Comparison of ENCODE assay signal across 20 mouse cellular contexts in the genomic region with DNA sequence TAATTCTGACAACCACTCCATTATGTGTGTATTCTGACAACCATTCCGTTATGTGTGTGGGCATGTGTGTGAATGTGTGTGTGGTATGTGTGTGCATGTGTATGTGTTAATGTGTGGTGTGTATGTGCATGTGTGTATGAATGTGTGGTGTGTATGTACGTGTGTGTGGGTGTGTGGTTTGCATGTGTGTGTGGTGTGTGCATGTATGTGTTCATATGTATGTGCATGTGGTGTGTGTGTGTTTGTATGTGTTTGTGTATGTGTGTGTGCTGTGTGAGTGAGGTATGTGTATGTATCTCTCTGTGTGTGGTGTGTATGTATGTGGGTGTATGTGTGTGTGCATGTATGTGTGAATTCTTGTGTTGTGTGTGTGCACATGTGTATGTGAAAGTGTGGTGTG. TPM values are rescaled to one million over a fixed set of nuclear protein-coding genes. Genes with fewer than 3 reads are reported as not detected.
A peak's percentile ranks its signal among the peaks of the same experiment; 100 is the strongest.
DNase-seq lines count a peak whose midpoint lies in the region; ATAC-seq lines count a peak whose summit lies in the region.
"Had no signal": no experiment of that assay in that cellular context is flagged by ENCODE, and none has a peak within 500 bp of the region (broad histone marks: within the 10 kb centered on the region; RNA-seq: fewer than 3 reads in every experiment).

No protein-coding gene starts in this region.

- H3K4me1 ChIP-seq in kidney, embryonic 14.5 days (ENCODE audit: control insufficient read depth, insufficient read depth, low read length): no peaks in the 10 kb centered on the region
- no peaks in the 10 kb centered on the region for H3K4me1 ChIP-seq in embryonic facial prominence, embryonic 13.5 days
- H3K4me1 ChIP-seq: forebrain, embryonic 12.5 days; heart, embryonic 12.5 days; hindbrain, embryonic 10.5 days; intestine, embryonic 15.5 days had no signal

- H3K9ac ChIP-seq in kidney, embryonic 14.5 days (ENCODE audit: low read depth, low read length): no peak overlapping the region
- no peak overlapping the region for H3K9ac ChIP-seq in embryonic facial prominence, embryonic 13.5 days
- H3K9ac ChIP-seq: forebrain, embryonic 12.5 days; forebrain, postnatal 0 days; heart, embryonic 12.5 days; hindbrain, embryonic 14.5 days; intestine, embryonic 15.5 days had no signal

- no peak overlapping the region for H3K4me2 ChIP-seq in kidney, embryonic 14.5 days (replicated peaks; ENCODE audit: low read depth, low read length)
- no peak overlapping the region for H3K4me2 ChIP-seq in embryonic facial prominence, embryonic 13.5 days
- H3K4me2 ChIP-seq: forebrain, embryonic 12.5 days; heart, embryonic 12.5 days; hindbrain, embryonic 14.5 days; intestine, embryonic 15.5 days had no signal

- no peaks in the 10 kb centered on the region for H3K27me3 ChIP-seq in kidney, embryonic 14.5 days (ENCODE audit: control insufficient read depth, insufficient read depth, low read length)
- no peaks in the 10 kb centered on the region for H3K27me3 ChIP-seq in embryonic facial prominence, embryonic 13.5 days
- H3K27me3 ChIP-seq: forebrain, embryonic 12.5 days; heart, embryonic 12.5 days; intestine, embryonic 15.5 days had no signal

- WGBS in kidney, embryonic 14.5 days: 86% methylated on average over 2 of the region's 2 CpGs
- 84% methylated on average over 2 of the region's 2 CpGs for WGBS in embryonic facial prominence, embryonic 13.5 days

- H3K27ac ChIP-seq in kidney, embryonic 14.5 days (ENCODE audit: low read depth, low read length): no peak overlapping the region
- H3K27ac ChIP-seq in embryonic facial prominence, embryonic 13.5 days: no peak overlapping the region
- H3K27ac ChIP-seq: forebrain, embryonic 12.5 days; gastrocnemius, adult 2 months; hindbrain, embryonic 10.5 days; hindbrain, embryonic 14.5 days; intestine, embryonic 15.5 days had no signal

- no peaks in the 10 kb centered on the region for H3K9me3 ChIP-seq in kidney, embryonic 14.5 days (ENCODE audit: control insufficient read depth, low read length)
- no peaks in the 10 kb centered on the region for H3K9me3 ChIP-seq in embryonic facial prominence, embryonic 13.5 days
- H3K9me3 ChIP-seq: forebrain, embryonic 12.5 days; heart, embryonic 12.5 days; hindbrain, embryonic 10.5 days; intestine, embryonic 15.5 days had no signal

- H3K4me3 ChIP-seq in kidney, embryonic 14.5 days (ENCODE audit: low read length): no peak overlapping the region
- H3K4me3 ChIP-seq in embryonic facial prominence, embryonic 13.5 days: no peak overlapping the region
- H3K4me3 ChIP-seq: erythroblast, embryonic 14.5 days; forebrain, embryonic 12.5 days; gastrocnemius, adult 2 months; heart, embryonic 12.5 days; hindbrain, embryonic 10.5 days; intestine, embryonic 15.5 days had no signal

- DNase-seq in kidney, postnatal 10 days: peak; percentile 0
- DNase-seq in right cerebral cortex, postnatal 4 days: peak; percentile 1
- no peak for DNase-seq in right cerebral cortex, postnatal 36 days (ENCODE audit: low spot score in 2 of 2)
- no peak for DNase-seq in adipocyte (ENCODE audit: low spot score)
- DNase-seq: adrenal gland, postnatal 10 days; cerebellum, adult 11 months; cerebellum, adult 8-10 months; cerebellum, postnatal 25 days; forebrain, postnatal 0 days; gastrocnemius, adult 2 months; gastrocnemius, postnatal 25 days had no signal

- 0 out of 2 replicates have a peak, but pooled peaks cover 5% of the 10 kb centered on the region for H3K36me3 ChIP-seq in kidney, embryonic 14.5 days (ENCODE audit: control insufficient read depth, insufficient read depth, low read length)
- H3K36me3 ChIP-seq in embryonic facial prominence, embryonic 13.5 days: peaks cover 7% of the 10 kb centered on the region
- H3K36me3 ChIP-seq: forebrain, embryonic 12.5 days; hindbrain, embryonic 10.5 days; intestine, embryonic 15.5 days had no signal

- ATAC-seq in kidney, embryonic 14.5 days (ENCODE audit: low FRiP score, low TSS enrichment): no peak
- 0 out of 2 replicates have a peak, but pooled peaks have one; percentile 26 for ATAC-seq in embryonic facial prominence, embryonic 13.5 days (ENCODE audit: insufficient number of reproducible peaks, insufficient read depth, low FRiP score, low TSS enrichment, low read depth)
- ATAC-seq in erythroid progenitor cell, adult 5-6 weeks (replicated peaks; ENCODE audit: low FRiP score, poor library complexity, severe bottlenecking): no peak
- ATAC-seq: forebrain, postnatal 0 days; intestine, embryonic 15.5 days had no signal

RNA-seq across cellular contexts. Expression of a gene that starts 13.9 kb away (rescaled TPM):
- polyA plus RNA-seq in kidney, embryonic 14.5 days (2014; fragmentation: Nextera tagmentation; extraction: Ambion mirVana): 2.4 and 2.6 TPM in 2 replicates
- 1.6 and 2.0 TPM in 2 replicates for polyA plus RNA-seq in embryonic facial prominence, embryonic 13.5 days (2015; fragmentation: Nextera tagmentation; extraction: Ambion mirVana)
- not detected in 2 replicates for total RNA-seq in erythroid progenitor cell, adult 5-6 weeks (2015; ENCODE audit: low replicate concordance)
- total RNA-seq in erythroid progenitor cell, adult 5-6 weeks (2017; ENCODE audit: low replicate concordance): not detected in 2 replicates
- polyA plus RNA-seq: erythroblast, embryonic 14.5 days had no signal

Comparison
In these comparisons a context has a peak if more than half of its experiments do, and no peak if none do; other contexts are left out.
1. DNase-seq: peak in kidney, postnatal 10 days (single experiment) and right cerebral cortex, postnatal 4 days (single experiment); none in right cerebral cortex, postnatal 36 days (0 of 2) and adipocyte (single experiment).